Mouse (Mus musculus): ENCODE data around the gene Dlg2.
A peak's percentile ranks its signal among the peaks of the same experiment; 100 is the strongest.

Dlg2 gene

GRCm38 (mm10) chr7:91288324-91288723 lies 811.9 kb downstream of the Dlg2 start:
- DNase-seq = no peak

DNA sequence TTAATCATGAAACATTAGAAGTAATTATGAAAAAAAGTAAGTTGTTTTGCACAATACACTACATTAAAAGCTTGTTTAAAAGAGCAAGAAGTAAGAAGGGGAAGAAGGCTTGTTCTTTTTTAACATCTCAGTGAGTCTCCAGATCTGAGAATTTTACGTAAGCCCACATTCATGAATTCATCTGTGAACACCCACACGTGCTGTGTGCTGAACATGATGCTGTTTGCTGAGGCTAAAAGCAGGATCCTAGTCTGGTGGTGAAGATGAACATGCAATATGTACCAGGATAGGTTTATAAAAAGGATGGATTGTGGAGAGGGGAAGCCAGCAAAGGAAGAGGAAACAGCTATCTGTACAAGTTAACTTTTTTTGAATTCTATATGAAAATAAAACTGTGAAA lies 819.7 kb downstream of the Dlg2 start:
- no peak for DNase-seq

DNA sequence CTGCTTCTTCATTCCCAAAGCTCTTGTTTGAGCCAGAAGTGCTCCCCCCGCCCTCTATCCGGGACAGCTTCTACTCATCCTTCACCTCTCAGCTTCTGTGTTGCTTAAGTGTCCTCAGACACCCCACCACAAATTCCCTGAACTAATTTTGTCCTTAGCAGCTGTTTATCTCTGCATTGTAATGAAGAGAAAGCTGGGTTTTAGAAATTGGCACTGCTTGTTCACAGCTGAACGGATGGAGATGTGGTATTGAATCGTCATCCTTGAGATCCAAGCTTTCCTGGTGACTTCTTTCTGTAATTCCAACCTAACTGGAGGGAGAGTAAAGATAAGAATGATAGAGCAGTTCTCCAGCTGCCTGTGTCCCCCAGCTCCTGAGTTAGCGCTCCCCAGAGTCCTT lies 834.7 kb downstream of the Dlg2 start:
- no peak for DNase-seq

- no peak for DNase-seq
Measured at GRCm38 (mm10) chr7:91345073-91345472, 868.6 kb downstream of the Dlg2 start.

DNA sequence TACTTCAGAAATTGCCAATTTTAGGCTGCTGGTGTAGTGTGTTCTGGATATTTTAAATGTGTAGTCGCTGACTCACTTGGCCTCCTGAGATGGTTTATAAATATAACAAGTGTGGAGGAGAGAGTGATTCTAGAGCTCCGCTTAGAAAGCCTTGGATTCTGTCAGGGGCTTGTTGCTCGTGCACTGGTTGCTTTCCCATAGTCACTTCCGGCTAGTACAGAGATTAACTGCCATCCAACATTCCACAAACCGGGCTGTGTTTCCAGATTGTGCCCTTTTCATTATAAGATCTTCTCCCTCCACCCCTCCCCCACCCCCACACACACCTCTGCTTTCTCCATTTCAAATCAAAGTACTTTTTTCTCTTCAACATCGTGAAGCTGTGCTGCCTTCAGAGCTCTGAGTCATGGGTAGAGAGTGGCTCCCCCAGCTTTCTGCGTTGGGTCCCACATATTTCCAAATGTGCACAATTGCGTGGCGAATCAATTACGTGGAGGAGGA lies 893.4 kb downstream of the Dlg2 start:
- DNase-seq = no peak

DNA sequence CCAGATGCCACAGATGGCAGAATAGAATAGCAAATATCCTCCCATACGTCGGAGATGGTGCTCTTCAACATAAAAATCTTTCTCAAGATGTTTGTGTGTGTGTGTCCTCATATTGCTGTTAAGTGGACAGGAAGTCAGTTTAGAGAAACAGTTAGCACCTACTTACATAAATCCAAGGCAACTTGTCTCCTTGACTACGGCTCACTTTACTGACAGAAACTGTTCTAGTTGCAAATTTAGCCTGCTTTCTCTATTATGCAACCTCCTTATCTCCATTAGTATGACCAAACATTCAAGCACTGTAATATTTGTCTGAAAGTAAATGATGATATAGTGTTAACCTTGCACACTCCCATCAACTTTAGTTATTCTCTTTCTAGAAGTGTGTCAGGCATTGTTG lies 905.8 kb downstream of the Dlg2 start:
- DNase-seq = no peak

DNA sequence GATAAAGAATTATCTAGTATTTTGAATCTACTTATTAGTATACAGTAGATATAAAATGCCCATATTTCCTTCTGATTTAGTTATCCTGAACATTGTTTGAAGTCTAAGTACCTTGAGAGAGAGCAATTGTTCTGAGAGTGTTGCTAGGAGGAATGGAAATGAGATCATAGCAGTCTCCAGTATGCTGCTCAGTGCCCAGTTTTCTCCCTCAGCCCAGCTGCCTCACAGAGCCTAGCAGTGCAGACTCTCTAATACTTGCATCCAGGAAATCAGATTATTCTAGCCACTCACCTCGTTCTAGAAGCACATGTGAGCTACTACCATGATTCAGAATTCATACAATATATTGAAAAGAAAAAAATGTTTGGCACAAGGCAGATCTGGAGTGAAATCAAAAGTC lies 907.4 kb downstream of the Dlg2 start:
- DNase-seq = no peak

GRCm38 (mm10) chr7:91389272-91389671 lies 912.8 kb downstream of the Dlg2 start:
- no peak for DNase-seq

GRCm38 (mm10) chr7:91397827-91398226 lies 921.4 kb downstream of the Dlg2 start:
- no peak for DNase-seq

DNA sequence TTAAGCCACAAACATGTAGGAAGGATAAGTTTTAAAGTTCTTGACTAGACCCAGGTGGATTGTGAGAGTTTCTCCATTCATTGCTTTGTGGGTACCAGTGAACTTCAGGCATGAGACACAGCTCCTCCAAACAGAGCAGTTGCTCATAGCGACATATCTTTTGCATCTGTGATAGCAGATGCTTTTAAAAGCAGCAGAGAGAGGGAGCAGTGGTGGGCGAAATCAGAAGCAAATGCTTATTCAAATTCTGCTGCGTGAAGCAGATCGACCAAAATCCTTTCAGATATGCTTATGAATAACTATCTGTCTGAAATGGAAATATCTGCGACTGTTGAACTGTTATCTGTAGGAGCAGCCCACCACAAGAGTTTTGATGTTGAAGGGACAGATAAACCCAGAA lies 935.6 kb downstream of the Dlg2 start:
- no peak for DNase-seq

DNA sequence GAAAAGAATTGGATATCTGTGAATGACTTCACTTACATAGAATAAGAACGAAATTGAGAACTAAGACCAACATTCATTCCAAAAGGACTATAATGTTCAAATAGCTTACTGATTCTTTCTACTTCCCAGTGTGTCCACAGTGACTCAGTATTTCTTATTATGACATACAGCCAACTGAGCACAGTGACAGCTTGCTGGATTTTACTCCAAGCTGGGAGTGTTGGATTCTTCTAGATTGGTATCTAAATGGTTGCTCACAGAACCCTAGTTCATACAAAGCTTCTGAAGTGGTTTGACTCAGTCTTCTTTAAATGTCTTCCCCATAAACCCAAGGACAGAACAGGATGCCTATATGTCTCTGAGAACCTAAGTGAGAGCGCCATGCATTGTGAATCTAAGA lies 937.7 kb downstream of the Dlg2 start:
- DNase-seq = no peak

DNA sequence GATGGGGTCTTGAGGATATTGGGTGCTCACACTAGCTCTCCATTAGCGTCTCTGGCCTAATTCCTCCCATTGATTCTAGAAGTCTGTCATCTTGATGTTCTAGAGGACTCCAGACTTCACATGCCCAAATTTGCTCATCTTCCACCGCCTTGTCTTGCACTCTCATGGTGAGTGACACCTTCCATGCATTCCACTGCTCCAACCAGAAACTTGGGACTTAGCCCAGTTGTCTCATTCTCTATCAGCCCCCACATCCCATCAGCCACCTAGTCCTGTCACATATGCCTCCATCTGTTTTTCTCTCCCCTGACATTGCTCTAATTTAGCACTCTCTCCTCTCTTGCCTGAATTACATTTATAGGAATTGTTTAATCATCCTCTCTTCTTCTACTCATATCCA lies 938.3 kb downstream of the Dlg2 start:
- DNase-seq = no peak

- DNase-seq = no peak
Measured at GRCm38 (mm10) chr7:91420215-91420614, 943.7 kb downstream of the Dlg2 start.

DNA sequence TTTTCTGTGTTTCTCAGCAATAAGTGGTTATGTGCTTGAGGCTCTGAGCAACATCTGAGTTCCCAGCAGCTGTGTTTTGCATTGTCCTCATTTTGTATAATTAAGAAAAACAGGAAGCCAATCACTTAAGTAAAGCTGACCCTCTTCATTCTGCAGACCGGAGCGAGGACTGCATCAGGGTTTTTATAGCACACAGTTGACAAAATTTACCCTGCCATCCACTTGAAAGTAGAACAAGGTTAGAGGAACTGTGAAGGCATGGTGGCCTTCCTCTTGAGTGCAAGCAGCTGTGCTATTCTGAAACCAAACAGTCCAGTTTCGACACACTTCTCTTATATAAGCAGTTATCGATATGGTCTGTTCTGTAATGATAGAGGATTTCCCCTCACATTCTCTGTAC lies 947.3 kb downstream of the Dlg2 start:
- no peak for DNase-seq

GRCm38 (mm10) chr7:91429712-91430275 lies 953.3 kb downstream of the Dlg2 start:
- no peak for DNase-seq

GRCm38 (mm10) chr7:91431594-91432240 lies 955.2 kb downstream of the Dlg2 start:
- peak; percentile 62 to 66 for DNase-seq

DNA sequence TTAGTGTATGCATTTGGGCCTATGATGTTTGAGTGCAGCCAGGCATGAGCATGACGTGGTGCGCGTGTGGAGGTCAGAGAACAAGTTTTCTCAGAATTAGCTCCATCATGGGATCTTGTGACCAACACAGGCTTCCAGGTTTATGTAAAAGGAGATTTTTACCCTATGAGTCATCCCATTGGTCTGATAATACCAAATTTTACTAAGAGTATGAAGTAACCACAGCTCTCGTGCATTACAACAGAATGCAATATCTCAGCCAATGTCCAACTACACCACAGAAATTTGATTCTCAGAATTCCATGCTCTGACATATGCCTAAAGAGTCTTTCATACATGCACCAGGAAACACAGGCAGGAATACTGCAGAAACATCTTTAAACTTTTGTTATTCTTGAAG lies 956.1 kb downstream of the Dlg2 start:
- no peak for DNase-seq

DNA sequence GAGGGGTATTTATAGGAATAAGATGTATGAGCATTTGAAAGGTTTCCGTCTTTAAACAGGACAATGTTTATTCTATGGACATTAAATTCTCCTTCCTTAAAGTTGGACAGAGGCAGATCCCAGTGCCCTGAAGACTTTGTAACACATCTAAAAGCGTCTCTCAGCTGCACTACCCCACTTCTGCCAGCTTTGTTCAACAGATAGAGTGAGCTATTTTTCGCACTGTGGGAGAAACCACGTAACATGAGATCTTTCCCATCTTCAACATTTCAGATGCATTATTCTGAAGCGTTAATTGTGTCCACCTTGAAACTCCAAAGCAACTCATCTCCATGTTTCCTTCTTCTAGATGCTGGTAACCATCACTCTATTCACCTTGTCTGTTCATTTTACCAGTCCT lies 958.3 kb downstream of the Dlg2 start:
- no peak for DNase-seq

DNA sequence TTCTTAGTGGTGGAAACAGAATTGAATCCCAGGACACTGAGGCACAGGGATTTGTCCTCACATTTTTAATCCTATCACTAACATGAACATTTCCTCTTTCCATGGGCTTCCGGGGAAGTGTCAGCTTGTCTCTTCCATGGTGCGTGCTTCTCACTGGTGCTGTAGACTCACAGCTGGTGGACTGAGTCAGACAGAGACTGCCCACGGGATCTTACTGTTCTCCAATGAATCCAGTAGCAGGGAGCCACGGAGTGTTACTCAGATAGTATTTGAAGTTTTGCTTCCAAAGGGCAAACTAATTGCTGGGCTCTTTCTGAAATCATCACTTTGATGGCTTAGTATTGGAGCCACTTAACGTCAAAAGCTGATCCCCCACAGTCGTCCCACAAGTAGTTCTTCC lies 963.9 kb downstream of the Dlg2 start:
- DNase-seq = no peak

DNA sequence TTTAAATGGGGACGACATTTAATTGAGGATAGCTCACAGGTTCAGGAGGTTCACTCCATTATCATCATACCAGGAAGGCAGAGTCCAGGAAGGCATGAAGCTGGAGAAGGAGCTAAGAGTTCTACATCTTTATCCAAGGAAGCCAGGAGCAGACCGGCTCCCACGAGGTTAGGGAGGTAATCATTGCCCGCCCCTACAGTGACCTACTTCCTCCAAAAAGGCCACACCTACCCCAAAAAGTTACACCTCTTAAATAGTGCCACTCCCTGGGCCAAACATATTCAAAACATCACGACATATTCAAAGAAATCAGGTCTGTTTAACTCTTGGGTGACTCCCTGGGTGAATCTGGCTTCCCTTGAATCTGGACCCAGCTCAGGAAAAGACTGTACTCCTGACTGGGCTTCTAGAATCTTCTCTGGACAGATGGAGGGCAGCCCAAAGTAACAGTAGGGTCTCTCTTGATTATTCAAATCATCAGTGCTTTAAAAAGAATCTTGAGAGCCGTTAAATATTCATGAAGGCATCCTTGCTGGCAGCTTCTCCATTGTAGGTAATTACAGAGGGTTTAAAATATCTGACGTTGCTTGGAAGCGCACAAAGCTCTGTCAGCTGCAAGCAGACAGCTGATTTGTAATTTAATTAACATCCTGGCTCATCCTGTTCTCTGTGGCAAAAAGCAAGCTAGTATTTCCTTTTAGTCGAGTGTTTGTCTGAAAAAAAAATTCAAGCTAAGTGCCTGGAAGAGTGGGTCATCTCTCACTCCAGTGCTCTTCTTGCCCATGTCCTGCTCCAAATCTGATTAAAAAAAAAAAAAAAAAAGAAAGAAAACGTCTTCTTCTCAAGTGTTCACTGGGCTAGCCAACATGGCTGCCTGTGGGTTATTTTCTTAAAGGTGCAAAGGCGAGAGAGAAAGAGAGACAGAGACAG lies 966.2 kb downstream of the Dlg2 start:
- DNase-seq = no peak

DNA sequence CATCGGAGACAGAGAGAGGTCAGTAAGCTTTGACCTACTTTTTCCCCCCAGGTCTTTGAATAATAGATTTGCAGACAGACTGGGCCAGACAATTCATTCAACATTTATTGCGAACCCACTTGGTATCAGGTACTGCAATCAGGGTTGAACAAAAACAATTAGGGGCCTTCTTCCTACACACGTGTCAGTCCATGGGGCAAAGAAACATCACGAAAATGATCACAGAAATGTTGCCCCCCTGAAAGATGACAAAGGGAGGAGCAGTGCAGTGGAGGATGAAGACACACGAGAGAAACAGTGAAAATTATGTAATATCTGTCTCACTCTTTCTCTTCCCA lies 966.9 kb downstream of the Dlg2 start:
- DNase-seq = no peak

DNA sequence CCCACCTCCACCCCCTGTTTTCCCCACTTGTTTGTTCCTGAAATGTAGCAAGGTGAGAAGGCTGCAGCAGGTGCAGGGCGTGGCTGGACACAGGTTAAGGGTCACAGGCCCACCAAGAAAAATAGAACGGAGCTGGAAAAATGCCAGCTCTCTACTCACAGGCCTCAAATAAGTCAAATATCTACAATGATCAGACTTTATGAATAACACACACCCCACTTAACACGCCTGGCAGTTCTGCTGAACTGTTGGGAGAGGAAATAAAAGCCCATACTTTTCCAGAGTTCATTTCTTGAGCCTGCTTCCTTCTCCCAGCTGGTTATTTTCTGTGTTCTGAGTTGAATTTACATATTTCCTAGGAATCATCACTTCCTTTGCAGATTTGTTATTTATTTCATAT lies 967.4 kb downstream of the Dlg2 start:
- no peak for DNase-seq

DNA sequence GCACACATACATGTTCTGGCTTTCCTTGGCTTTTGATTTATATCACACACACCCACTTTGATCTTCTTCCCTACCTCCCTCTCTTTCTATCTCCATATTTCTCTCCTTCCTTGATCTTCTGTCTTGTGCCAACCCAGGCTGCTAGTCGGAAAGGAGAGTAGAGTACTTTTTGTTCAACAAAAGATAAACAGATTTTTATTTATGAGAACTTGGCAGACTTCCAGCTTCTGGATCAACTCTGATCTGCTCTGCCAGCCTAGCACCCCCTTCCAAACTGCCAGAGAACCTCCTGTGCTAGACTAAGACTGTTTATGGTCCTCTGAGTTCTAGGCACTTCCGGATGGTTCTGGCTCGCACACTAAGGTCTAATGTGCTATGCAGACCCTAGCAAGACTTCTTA lies 968.3 kb downstream of the Dlg2 start:
- no peak for DNase-seq

DNA sequence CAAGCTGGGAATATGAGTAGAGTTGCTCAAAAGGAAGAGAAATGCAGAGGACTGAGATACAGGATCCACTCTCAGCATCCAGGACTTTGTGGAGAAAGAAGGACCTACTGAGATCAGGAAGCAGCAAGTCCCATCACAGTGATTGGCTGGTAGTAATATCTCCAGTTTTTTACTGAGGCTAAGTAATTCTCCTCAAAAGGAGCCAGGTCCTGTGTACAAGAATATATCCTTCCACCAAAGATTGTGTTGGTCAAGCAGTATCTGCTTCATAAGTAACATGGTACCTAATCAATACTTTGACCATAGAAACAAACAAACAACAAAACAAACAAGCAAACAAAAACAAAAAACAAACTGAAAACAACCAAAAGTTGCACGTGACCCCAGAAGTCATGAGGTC lies 980.3 kb downstream of the Dlg2 start:
- DNase-seq = no peak

Data from cerebellum, postnatal 36 days (tissue).